Mouse (Mus musculus) spleen, postnatal 10 days (tissue): ENCODE data around the gene Tsc22d4.

Experiments
- DNase-seq, 2 experiments: peaks; one replicate each; pipeline ENCODE4 v3.0.0; 2021 to 2022; ENCODE audit warnings: low spot score in 2 of 2

Tsc22d4 gene

GRCm38 (mm10) chr5:137745214-137746171 is at the start of gene Tsc22d4:
Gene Tsc22d4, plus strand, starts transcription at chr5:137745730.
- DNase-seq, result peak; percentile 94

DNA sequence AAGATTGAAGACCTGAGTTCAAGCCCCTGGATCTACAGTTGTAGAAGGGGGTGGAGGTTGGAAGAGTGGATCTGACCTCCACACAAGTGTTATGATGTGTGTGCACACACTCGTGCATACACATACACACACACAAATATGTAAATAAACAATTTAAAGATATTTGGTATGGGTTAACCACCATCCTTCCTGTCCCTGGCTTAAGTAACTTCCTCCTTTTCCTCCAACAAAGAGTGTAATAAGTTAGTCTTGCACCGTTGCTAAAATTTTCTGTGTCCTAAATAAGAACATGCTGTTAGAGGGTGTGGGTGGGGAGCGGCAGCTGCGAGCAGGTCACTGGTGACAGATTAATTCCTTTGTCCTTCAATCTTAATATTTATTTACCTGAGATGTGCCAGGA is 49.6 kb upstream of the Tsc22d4 start:
- DNase-seq, result no peak

GRCm38 (mm10) chr5:137699080-137699479 is 46.5 kb upstream of the Tsc22d4 start:
- no peak for DNase-seq

DNA sequence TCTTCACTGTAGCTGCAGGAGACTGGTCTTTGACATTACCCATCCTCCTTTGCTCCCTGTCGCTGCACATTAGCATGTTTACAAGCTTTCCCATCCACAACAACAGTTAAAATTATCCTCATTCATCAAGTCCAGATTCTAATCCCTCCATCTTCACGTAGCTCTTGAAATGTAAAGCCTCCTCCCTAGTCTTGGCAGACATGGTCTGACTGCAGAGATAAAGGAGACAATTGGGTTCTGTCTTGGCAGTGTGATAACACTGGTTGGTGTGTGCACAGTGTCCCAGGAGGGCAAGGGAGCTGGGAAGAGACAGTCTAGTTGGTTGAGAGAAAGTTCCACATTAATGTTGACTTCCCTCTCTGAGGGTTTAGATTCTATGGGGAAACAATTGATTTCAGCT is 45.7 kb upstream of the Tsc22d4 start:
- DNase-seq, result no peak

- peak in 1 of 2 experiments; percentile 36 for DNase-seq
These were observed 40.3 kb upstream of the Tsc22d4 start for GRCm38 (mm10) chr5:137705242-137705641.

- DNase-seq, result peak; percentile 80 to 92
These were observed 38.5 kb upstream of the Tsc22d4 start for GRCm38 (mm10) chr5:137706913-137707633.

GRCm38 (mm10) chr5:137713454-137713853 is 32.1 kb upstream of the Tsc22d4 start:
- DNase-seq, result no peak

DNA sequence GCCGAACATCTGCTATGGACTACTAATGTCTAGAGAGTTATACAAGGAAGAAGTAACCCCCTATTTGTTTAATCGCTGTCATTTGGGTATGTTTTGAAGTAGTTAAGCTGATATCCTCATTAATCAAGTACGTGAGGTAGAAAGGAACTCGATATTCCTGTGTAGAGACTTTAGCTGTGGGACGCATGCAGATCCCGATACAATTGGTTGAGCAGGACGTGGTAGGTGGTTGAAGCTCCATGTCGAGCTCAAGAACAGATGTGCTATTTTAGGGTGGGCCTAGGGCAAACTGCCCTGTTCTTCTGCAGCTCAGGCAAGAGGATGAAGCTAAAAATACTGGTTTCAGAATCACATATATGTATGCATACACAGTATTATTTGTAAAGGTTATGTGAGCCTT is 29.8 kb upstream of the Tsc22d4 start:
- no peak for DNase-seq

DNA sequence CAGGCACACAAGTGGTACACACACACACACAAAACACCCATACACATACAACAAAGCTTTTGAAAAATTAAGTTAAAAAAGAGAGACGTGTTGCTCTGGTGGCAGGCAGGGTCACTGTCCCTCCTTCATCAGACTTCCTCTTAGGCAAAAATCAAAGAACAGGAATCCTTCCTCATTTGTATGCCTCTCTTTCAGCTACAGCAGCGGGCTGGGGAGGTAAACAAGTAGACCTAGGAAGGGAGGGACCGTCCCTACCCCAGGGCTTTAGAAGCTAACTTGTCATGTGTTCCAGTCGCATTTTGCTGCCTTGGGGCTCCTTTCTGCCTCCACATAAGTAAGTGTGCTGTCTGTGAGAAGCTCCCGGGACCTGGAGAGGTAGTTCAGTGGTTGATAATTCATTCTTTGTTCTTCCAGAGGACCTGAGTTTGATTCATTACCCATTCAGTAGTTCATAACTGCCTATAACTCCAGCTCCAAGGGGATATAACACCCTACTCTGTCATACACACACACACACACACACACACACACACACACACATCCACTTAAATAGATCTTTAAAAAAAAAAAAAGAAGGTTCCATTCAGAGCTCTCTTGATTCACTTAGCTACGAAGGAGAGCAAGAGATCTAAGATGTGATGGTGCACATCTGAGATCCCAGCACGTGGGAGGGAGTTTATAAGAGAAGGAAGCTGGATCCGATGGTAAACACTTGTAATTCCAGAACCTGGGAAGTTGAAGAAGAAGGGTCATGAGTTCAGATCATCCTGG is 27.3 kb upstream of the Tsc22d4 start:
- peak in 1 of 2 experiments; percentile 45 for DNase-seq

DNA sequence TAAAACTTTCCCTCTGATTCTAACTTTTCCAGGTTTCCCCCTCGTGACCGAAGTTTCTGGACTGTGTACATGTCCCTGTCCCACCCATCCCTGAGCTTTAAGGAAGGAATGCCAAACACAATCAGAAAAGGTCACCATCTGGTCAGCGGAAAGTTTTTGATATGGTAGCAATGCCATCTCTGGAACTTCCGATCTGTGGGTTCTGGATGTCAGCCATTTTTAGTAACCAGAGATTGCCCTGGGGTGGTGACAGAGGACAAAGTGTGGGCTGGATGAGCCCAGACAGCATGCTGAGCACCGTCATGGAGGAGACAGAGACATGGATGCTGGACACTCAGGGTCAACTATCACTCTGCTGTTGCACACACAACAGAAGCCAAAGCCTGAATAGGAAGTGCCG is 26.4 kb upstream of the Tsc22d4 start:
- DNase-seq, result no peak

GRCm38 (mm10) chr5:137720558-137721164 is 24.9 kb upstream of the Tsc22d4 start:
- DNase-seq, result peak in 1 of 2 experiments; percentile 50

- no peak for DNase-seq
These were observed 21.7 kb upstream of the Tsc22d4 start for GRCm38 (mm10) chr5:137723840-137724239.

GRCm38 (mm10) chr5:137726767-137727166 is 18.8 kb upstream of the Tsc22d4 start:
- no peak for DNase-seq

DNA sequence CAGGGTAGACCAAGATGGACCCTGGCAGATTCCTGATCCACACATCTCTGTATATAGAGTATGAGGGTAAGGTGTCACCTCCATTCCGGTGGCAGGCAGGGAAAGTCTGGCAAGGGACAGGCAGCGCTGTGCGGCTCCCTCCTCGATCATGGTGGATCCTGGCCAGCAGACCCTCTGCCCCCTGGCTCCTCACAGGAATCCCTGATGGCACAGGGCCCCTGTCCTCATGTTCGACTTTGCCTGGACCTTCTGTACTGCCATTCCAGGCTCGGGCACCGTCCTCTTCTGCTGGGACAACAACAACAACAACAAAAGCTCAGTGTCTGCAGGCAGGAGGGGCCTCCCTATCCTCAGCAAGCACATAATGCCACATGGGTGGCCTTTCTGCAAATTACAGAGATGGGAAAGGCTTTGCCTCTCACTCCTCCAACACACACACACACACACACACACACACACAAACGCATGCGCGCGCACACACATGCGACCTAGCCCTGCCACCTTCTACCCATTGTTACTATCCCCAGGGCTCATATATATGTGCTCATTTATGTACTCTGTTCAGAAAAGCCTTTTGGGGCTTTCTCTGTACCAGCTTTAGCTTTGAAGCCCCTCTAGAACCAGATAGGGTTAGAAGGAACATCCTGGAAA is 11.8 kb upstream of the Tsc22d4 start:
- DNase-seq, result no peak

- no peak for DNase-seq
These were observed 11.1 kb upstream of the Tsc22d4 start for GRCm38 (mm10) chr5:137734289-137735061.

DNA sequence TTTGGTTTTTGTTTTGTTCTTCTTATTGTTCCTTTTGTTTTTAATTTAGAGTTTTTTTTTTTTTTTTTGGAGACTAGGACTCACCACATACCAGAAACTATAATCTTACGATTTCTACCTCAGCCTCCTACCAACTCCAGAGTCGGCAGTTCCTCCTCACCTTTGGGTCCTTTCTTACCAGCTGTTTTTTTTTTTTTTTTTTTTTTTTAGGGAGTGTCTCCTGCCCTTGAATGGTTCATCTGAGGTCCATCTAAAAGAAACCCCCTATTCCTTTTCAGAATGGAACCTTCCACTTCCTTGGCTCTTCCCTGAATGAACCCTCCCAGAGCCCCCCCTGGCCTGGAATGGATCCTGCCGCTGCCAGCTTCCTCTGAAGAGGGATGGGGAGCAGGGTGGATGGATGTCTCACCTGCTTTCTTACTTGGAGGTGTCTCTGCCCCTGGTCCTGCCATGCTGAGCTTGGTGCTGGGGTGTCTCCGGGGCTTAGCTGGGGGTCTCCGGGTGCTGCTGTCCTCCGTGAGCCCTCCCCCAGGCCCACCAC is 8.1 kb upstream of the Tsc22d4 start:
- DNase-seq, result no peak

GRCm38 (mm10) chr5:137738516-137738915 is 7.0 kb upstream of the Tsc22d4 start:
- DNase-seq, result no peak

DNA sequence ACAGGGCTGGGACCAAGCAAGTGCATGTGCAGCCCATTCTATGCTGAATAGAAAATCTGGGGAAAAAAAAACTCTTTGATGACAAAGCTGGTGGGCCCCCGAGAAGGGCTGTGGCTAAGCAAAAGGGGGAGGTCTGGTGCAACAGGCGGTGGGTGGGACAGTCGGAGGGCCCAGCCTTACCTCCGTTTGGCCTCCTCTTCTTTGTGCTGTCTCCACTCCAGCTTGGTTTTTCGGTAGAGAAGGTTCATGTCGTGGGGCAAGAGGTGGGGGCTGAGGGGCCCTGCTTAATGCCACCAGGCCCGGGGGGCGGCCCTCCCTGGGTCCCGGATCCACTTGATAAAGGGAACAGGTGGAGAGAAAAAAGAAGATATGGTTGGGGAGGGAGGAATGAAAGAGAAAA is 6.1 kb upstream of the Tsc22d4 start:
- DNase-seq, result no peak

- no peak for DNase-seq
These were observed 5.0 kb upstream of the Tsc22d4 start for GRCm38 (mm10) chr5:137740506-137740905.
